In genomic region chr8:92950639-92951371, GRCm38 (mm10) we compare ENCODE assay signal across 29 mouse cellular contexts. TPM values are rescaled to one million over a fixed set of nuclear protein-coding genes. Genes with fewer than 3 reads are reported as not detected.
"Had no signal": no experiment of that assay in that cellular context is flagged by ENCODE, and none has a peak within 500 bp of the region (broad histone marks: within the 10 kb centered on the region; RNA-seq: fewer than 3 reads in every experiment).

No protein-coding gene starts in this region.

- H3K9me3 ChIP-seq: heart, embryonic 13.5 days; heart, embryonic 15.5 days; hindbrain, embryonic 13.5 days; hindbrain, embryonic 15.5 days; kidney, embryonic 15.5 days; limb, embryonic 10.5 days; limb, embryonic 12.5 days had no signal

- H3K9ac ChIP-seq: heart, embryonic 13.5 days; heart, embryonic 15.5 days; hindbrain, embryonic 13.5 days; hindbrain, embryonic 15.5 days; kidney, embryonic 15.5 days; limb, embryonic 12.5 days had no signal

- H3K27me3 ChIP-seq: heart, embryonic 13.5 days; heart, embryonic 15.5 days; hindbrain, embryonic 13.5 days; hindbrain, embryonic 15.5 days; kidney, embryonic 15.5 days; limb, embryonic 12.5 days had no signal

- H3K4me1 ChIP-seq: heart, embryonic 13.5 days; heart, embryonic 15.5 days; hindbrain, embryonic 13.5 days; hindbrain, embryonic 15.5 days; kidney, embryonic 15.5 days; limb, embryonic 10.5 days; limb, embryonic 12.5 days had no signal

- H3K4me3 ChIP-seq: heart, adult 2 months; heart, embryonic 13.5 days; heart, embryonic 15.5 days; hindbrain, embryonic 13.5 days; hindbrain, embryonic 15.5 days; kidney, embryonic 15.5 days; layer of hippocampus, adult 2 months; left cerebral cortex, adult 2 months; limb, embryonic 10.5 days; limb, embryonic 12.5 days had no signal

- H3K27ac ChIP-seq: heart, adult 2 months; heart, embryonic 13.5 days; heart, embryonic 15.5 days; hindbrain, embryonic 13.5 days; hindbrain, embryonic 15.5 days; hindbrain, postnatal 0 days; kidney, embryonic 15.5 days; kidney, postnatal 0 days; layer of hippocampus, adult 2 months; left cerebral cortex, adult 2 months; limb, embryonic 10.5 days; limb, embryonic 12.5 days had no signal

- ATAC-seq: forebrain, embryonic 16.5 days; hindbrain, postnatal 0 days; intestine, embryonic 16.5 days had no signal

- H3K36me3 ChIP-seq: heart, embryonic 13.5 days; heart, embryonic 15.5 days; hindbrain, embryonic 13.5 days; hindbrain, embryonic 15.5 days; kidney, embryonic 15.5 days; limb, embryonic 10.5 days; limb, embryonic 12.5 days had no signal

- H3K4me2 ChIP-seq: heart, embryonic 11.5 days; heart, embryonic 13.5 days; heart, embryonic 15.5 days; hindbrain, embryonic 13.5 days; hindbrain, embryonic 15.5 days; kidney, embryonic 15.5 days; limb, embryonic 12.5 days had no signal

- DNase-seq: gastrocnemius, postnatal 14 days; gastrocnemius, postnatal 36 days; heart, adult 2 months; heart, postnatal 14 days; heart, postnatal 36 days; kidney, adult 11 months; kidney, adult 2 months; kidney, adult 9 months; kidney, postnatal 14 days; kidney, postnatal 4 days had no signal

RNA-seq across cellular contexts. Expression of gene Slc6a2, which starts 9.1 kb away (rescaled TPM):
- total RNA-seq: hematopoietic stem cell, adult 5-6 weeks had no signal
- polyA plus RNA-seq: forebrain, embryonic 16.5 days; heart, embryonic 11.5 days; heart, postnatal 0 days had no signal

RNA-seq across cellular contexts. Expression of gene Capns2, which starts 49.6 kb away (rescaled TPM):
- total RNA-seq: gastrocnemius, adult 18-20 months; gastrocnemius, adult 8-10 months; gastrocnemius, postnatal 14 days; gastrocnemius, postnatal 36 days; heart, adult 2 months; heart, postnatal 36 days; hematopoietic stem cell, adult 5-6 weeks had no signal
- polyA plus RNA-seq: forebrain, embryonic 16.5 days; heart, adult 2 months; hindbrain, embryonic 11.5 days; hindbrain, postnatal 0 days; intestine, embryonic 16.5 days; kidney, postnatal 0 days had no signal
